Mouse (Mus musculus) telencephalon, adult 2 months (tissue): ENCODE data around the gene Zeb2.

Experiments used
- DNase-seq: peaks from one replicate; pipeline ENCODE4 v3.0.0-alpha.2; 2011; ENCODE audit warnings: low read depth, low spot score

The Zeb2 gene

DNA sequence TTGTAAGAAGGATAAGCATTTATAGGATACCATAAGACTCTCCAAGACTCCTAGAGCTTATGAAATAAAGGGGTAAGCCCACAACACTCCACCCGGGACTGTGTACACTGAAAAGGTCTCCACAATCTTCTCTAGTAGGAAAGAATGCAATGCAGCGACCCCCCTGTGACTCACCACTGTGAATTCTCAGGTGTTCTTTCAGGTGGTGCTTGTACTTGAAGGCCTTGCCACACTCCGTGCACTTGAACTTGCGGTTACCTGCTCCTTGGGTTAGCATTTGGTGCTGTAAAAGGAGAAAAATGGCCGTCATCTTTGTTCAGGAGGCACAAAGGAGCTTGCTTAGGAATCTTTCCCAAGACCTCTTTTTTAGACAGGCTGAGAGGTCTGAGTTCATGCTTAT, 118.5 kb downstream of the Zeb2 start:
- DNase-seq = no peak

DNA sequence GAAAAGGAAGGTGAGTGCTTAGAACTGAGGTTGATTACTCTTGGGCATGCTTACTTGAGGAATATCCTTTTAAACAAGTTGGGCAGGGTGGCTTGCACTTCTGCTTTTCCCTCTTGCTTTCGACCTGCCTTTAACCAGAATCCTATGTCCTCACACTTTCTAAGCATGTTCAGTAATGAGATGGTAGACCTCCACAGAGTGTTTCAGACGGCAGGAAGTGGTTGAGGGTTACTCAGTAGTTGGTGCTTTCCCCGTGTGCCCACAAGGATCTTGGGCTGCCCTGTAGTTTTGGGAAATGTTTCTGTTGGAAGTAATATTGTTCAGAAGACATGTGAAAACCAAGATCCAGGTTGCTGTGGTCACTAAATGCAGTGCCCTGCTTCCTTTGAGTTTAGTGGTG, 135.5 kb downstream of the Zeb2 start:
- DNase-seq = no peak

DNA sequence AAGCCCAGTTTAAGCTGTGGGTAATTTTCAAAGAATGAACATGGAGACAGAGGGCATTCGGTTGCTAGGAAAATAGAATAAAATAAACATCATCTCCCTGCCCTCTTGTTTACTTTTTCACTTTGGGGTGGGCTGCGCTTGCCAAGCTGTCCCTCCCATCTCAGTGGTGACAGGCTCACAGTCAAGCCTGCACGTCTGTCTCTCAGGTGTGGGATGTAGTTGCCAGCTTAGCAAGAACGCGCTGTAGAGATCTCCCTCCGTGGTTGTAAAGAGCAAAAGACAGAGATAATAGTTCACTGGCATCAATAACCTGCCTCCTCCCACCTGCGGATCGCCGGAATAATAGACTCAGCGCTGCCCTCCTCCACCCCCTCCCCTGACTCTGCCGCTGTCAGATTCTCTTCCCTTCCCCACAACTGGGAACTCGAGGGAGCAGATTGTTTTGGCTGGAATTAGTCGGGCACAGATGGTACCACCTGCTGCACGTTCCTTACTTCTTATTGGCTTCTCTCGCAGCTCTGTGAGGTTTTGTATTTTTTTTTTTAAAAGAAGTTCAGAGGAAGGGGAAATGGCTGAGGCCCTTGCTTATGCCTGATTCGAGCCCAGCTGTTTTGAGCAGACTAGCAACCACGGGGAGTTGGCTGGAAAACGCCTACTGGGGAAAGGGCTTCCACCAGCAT, 138.0 kb downstream of the Zeb2 start:
- peak; percentile 64 for DNase-seq

DNA sequence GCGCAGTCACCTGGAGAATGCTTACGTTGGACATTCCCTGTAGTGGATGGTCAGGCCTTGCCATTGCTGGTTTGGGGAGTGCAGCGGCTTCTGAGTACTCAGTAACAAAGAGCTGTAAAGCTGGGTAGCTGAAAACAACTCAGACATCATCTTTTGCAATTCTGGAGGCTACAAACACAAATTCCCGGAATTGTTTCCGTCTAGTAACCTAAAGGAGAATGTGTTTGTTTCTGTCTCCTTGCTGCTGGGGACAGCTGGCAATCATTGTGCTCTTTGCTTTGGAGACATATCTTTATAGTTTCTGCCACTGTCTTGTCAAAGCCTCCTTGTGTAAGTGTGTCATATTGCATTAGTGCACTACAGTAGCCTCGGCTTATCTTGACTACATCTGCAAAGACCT, 139.2 kb downstream of the Zeb2 start:
- no peak for DNase-seq

DNA sequence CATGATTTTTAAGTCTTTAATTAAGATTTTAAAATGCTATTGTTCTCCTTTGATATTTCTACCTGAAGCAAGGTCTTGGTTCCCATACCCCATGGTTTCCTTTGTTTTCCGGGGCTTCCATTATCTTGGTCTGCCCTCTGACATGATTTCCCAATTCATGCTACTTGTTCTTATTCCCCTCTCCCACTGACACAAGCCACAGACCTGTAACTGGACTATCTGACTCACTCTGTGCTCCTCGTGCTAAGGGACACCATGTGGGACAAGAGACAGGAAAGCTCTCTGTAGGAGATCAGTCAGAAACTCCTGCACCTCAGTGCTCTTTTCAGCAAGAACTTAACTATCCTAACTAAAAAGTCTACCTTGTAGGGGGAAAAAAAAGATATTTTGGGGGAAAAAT, 139.6 kb downstream of the Zeb2 start:
- DNase-seq = no peak

DNA sequence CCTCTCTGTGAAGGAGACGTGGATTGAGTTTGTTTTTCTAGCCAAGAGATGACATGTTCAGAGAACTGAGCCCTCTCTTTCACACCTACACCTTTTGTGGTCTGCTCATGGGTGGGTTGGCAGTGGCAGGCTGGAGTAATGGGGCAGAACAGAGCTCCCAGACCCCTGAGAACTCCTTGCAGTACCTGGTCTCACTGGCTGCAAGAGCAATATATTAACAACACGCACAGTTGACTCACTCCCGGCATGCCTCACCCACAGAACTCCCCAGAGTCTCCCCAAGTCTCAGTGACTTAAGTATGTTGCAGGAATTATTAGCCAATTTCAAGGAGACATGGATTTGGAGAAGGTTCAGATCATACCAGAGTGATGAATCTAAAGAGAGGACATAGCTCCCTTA, 140.1 kb downstream of the Zeb2 start:
- DNase-seq = no peak

DNA sequence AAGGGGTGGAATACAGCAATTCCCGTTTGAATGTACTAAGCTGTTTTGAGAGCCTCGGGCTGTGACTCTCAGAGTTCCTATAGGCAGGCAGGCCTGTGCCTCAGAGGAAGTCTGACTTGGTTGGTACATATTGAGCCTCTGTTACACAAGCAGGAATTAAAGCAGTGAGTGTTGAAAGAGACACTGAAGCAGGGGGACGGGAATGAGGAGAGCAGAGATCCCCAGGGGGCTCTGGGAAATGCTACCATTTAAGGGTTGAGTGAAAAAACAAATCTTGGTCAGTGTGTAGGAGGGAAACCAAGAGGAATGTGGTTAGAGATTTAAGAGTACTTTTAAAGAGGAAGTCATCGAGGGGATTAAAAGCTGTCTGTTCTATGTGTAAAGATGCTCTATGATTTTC, 140.7 kb downstream of the Zeb2 start:
- no peak for DNase-seq

DNA sequence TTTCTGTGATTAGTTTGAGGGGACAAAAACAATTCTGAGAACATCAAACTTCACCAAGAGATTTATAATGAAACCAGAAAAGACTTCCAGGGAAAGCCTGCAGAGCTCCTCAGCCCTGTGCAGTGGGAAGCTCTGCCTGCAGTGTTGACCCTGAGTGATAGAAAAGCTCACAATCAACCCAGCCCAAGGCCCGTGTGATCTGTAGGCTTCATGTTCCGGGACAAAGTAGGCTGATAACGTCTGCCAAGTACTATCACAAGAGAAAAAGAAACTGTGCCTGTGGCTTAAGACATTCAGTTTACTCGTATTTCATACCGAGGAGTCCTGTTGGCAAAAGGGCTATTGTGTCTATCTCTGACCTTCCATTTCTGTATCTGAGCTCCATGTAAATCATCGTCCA, 143.4 kb downstream of the Zeb2 start:
- DNase-seq = no peak

DNA sequence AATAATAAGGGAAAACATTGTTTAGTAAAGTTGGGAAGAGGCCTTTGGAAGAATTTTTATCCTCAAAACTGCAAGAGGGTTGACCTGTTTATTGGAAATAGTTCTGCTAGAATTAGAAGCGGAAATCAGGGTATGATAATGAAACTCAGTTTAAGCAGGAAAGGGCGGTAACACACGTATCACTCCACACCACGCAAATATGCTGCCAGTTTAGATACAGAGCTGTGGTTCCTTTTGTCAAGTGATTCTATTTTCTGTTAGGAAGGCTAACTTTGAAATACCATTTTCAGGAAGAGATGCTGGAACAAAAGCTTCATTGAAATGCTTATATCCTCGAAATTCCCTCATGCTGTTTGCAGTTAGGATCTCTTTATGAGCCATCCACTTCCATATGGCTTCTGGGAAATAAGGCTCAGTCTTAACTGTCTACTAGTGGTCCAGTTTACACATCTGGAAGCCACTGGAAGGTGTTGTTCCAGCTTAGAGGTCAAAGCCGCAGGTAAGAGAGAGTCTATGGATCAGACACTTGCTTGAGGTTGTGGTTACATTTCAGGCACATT, 147.0 kb downstream of the Zeb2 start:
- no peak for DNase-seq

DNA sequence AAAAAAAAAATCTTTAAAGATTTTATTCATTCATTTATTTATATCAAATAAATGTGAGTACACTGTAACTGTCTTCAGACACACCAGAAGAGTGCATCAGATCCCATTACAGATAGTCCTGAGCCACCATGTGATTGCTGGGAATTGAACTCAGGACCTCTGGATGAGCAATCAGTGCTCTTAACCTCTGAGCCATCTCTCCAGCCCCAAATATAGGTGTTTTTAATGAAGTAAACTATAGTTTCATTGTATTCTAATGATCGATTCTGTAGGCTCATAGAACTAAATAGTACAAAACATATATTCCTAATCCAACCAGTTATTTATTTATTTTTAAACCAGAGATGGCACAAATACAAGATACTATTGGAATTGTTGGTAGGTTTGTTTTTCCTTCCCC, 147.6 kb downstream of the Zeb2 start:
- DNase-seq = no peak

DNA sequence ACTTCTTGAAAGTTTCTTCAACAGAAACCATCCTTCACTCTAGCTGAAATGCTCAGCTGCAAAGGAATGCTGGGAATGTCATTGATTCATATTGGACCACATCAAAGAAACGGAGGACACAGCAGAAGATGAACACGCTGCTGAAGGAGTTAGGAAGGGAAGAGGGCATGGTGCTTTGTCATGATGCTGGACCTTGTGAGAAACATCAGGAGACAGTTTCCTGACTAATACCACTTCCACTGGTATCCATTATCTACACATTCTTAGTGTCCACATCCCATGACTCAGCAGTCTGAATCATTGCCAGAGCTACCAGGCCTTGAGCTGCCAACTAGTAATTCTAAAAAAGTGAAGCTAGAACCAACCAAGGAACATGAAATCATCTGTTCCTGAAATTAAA, 148.0 kb downstream of the Zeb2 start:
- no peak for DNase-seq

DNA sequence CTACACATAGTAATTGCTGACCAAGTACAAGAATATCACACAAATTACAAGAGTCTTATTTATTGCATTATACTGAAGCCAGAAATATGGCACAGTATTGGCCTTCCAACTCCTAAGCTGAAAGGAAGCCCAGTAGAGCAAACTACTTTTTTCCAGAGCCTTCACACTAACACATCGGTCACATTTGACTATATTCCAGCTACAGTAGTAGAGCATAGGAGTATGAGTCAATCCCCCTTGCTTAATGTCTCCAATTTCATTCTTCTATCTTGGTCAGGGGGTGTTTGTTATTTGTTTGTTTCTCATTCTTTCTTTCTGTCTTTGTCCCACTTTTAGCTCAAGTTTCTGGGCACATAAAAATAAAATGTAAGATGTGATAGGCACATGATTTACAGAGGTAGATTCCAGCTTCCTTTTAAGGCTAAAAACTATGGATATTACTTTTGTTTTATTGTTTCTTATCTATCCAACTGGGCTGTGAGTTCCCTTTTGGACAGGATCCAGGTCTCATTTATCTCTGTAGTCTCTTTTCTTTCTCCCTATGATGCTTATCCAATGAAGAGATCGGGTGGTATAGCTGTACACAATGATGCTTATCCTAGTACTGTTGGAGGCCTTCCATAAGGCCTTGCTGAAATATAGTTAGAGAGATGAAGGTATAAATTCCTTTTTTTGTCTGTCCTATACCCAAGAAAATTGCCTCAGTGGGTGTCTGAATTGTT, 151.2 kb downstream of the Zeb2 start:
- no peak for DNase-seq

DNA sequence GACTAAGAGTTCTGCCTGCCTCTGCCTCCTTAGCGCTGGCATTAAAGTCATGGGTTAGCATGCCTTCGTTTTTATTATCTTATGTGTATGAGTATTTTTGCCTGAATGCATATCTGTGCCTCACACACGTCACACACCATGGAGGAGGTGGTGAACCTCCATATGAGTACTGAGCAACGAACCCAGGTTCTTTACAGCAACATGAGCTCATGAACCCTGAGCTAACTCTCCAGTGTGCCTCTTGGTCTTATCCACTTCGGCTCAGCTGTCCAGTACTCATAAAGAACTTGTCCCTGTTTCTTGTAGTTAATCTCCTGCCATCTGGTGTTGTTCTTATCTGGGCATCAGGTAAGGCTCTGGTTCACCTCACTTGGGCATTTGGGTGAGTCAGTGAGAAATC, 154.6 kb downstream of the Zeb2 start:
- no peak for DNase-seq

DNA sequence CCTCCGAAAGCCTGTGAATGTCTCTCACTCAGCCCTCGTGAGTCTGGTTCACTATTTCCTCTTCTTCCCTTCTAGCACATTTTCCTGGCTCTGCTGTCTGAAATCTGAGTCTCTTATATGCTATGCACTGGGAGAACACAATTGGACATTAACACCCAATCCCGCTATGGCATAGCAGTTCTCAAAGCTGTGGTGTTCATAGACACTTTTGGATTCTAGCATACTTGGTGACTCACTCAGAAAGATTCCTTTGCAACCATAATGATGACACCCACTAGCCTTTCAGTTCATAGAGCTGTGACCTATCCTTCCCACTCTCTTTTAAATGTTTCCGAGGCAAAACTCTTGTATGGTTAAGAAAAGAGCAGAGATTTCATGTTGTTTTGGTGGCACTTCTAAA, 156.0 kb downstream of the Zeb2 start:
- no peak for DNase-seq

DNA sequence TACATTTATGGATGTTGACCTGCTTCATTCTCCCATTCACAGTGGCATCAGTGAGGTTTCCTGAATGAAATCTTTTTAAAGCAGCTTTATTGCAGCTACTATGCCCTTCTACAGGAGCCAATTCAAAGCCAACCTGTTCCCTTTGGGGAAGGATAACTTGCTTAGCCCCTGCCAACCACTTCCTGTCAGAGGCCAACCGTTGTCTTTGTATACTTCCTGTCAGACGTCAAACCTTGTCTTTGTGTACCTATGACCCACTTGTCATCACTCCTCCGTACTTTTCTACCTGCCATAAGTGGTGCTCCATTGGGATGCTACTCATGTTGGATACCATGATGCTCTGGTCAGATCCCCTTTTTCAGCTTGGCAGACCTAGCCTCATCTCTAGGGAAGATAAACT, 156.6 kb downstream of the Zeb2 start:
- DNase-seq = no peak

DNA sequence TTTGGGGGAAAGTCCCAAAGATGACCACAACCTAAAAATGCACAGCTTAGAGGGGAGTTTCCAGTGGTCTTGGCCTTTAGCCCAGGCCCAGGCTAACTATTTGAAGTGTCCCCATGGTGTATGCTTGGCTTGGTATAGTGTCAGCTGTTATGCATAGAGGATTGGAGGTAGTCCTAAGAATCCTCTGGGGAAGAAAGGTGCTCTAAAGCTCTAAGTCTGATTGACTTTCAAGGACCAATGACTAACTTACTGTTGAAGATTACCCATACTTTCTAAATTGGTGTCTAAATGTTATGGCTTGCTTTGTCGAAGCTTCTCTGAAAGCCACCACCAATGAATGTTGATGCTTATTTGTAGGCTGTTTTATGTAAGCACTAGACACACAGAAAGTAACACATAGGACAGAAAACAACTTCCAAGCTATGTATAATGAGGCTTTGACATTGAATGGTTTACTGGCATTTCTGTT, 159.8 kb downstream of the Zeb2 start:
- no peak for DNase-seq

DNA sequence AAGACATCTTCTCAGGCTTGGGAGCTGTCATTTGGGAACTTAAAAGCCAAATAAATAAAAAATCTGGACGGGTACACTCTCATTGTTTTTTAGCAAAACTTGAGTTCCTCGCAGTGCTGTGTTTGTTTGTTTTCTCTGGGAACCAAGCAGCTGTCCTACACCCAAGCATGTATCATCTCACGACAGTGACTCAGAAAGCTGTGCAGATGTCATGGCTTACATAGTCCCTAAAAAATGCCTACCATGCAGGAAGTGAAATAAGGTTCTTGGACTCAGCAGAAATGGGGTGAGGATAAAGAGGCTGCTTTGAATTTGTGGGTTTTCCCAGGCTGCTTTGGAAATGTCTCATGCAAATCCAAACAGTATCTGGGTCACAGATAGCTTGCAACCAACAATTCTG, 161.0 kb downstream of the Zeb2 start:
- no peak for DNase-seq

DNA sequence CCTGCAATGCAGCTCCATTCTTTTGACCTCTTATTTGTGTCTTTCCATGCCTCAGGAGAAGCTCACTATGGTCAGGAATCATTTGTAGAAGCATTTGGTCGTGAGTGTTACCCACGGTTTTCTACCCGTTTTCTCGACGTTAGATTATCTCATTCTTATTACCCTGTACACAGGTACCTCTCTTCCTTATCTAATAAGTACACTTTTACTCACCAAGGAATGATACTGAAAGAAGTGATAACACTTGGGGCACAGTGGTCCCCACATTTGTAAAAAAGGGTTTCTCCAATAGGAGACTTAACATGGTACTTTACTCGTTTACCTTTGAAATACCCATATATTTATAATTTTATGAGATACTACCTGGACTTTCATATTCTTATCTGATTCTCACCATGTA, 161.7 kb downstream of the Zeb2 start:
- no peak for DNase-seq

DNA sequence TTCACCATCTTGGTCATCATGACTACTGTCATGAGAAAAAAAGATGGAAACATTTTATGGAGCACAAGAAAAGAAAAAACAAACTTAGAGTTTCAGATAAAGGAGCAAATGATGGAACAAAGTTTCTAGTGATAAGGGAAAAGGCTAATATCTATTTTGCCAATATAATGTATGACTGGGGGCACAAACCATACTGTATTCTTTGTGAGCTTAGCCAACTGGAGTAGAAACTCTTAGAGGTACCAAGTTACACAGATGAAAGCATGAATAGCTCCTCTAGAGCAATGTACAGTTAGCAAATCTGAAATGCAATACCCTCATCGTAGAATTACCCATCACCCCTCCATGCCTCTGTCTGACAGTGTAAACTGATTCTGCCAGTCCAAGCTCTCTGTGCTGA, 163.0 kb downstream of the Zeb2 start:
- no peak for DNase-seq

DNA sequence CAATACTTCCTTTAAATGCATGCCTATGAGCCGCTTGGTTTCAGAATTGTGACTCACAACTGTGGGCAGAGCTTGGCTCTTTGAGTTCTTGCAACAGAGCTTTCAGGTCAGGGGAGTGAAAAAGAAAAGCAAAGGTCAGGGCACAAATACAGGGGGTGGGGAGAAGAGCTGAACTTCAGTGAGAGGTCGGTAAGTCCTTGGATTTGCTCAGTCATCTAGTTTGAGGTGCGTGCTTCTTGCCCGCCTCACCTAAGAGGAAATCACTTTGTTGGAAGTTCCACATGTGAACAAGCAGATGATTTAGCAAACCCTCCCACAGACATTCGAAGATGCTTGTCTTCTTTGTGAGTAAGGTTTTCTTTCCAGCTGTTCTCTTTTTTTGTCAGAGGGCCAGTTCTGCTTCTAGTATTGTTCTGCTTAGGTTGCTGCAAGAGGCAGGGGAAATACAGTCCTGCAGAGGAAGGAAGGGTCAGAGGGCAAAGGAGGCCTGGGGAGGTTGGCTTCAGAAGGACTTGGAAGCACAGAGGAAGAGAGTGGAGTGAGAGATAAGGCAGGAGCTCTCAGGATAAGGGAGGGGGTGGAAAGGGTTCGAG, 164.3 kb downstream of the Zeb2 start:
- DNase-seq = no peak

DNA sequence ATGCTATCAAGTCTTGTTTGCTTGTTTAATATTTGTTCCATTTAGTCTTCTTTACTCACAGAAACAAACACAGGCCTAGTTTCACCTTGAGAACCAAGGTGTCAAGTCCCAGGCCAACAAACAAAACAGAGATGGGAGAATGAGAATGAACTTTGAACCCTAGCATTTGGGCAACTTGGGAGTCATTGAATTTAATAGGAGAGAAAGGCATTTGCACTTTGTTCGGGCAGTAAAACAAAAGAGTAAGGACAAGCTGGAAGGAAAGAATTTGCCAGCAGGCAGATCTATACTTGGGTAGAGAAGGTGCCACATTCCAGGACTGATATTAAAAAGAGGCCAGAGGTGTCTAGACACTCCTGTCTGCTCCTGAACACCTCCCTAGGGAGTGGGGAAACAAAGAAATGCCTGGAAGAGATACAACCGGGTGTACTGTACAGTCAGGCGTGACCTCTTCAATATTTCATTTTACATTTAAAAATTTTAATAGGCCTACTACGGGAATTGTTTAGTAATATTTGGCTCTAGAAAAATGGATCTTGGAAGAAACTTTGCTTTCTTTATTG, 165.5 kb downstream of the Zeb2 start:
- no peak for DNase-seq

DNA sequence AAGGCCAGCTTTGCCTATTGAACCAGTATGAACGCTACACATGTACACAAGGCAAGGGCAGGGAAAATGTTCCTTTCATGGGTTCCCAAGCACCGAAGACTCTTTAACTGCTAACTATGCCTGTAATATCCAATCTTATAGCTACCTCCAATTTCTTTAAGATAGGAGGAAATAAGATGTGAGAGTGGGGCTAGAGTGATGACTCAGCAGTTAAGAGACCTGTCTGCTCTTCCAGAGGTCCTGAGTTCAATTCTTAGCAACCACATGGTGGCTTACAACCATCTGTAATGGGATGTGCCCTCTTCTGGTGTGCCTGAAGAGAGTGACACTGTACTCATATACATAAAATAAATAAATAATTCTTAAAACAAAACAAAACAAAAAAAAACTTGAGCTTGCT, 172.5 kb downstream of the Zeb2 start:
- no peak for DNase-seq
